Mouse (Mus musculus) midbrain, embryonic 11.5 days (tissue): ENCODE results near the gene Tmem110. TPM values are rescaled to one million over a fixed set of nuclear protein-coding genes. Genes with fewer than 3 reads are reported as not detected.

Experiments used
- ATAC-seq: fragments of 200-750 bp; cut with Nextera tagmentation; 2 replicates; pipeline ENCODE4 v1.8.0; 2017; ENCODE audit warnings: moderate TSS enrichment, moderate library complexity; ENCODE audit not compliant: low FRiP score
- DNase-seq: peaks from one replicate; pipeline ENCODE4 v3.0.0; 2015; ENCODE audit warnings: low spot score; ENCODE audit errors: missing footprints
- H3K27ac ChIP-seq: fragments of 300-500 bp; sonication (generic); 2 replicates; pipeline ENCODE4 v1.5.1; 2014; ENCODE audit warnings: low read depth, low read length
- H3K27me3 ChIP-seq: fragments of 300-500 bp; sonication (generic); 2 replicates; pipeline ENCODE4 v1.6.1; 2014; ENCODE audit warnings: mild to moderate bottlenecking, low read length, moderate library complexity, mixed read lengths; ENCODE audit not compliant: control insufficient read depth, insufficient read depth
- H3K36me3 ChIP-seq: fragments of 300-500 bp; sonication (generic); 2 replicates; pipeline ENCODE4 v1.6.1; 2014; ENCODE audit warnings: mild to moderate bottlenecking, low read length, moderate library complexity, mixed read lengths; ENCODE audit not compliant: control insufficient read depth, insufficient read depth
- H3K4me1 ChIP-seq: fragments of 300-500 bp; sonication (generic); 2 replicates; pipeline ENCODE4 v1.6.1; 2014; ENCODE audit warnings: low read length; ENCODE audit not compliant: control insufficient read depth, insufficient read depth
- H3K4me2 ChIP-seq: fragments of 300-500 bp; sonication (generic); 2 replicates; pipeline ENCODE4 v1.6.1; 2014; ENCODE audit warnings: mild to moderate bottlenecking, moderate library complexity
- H3K4me3 ChIP-seq: fragments of 300-500 bp; sonication (generic); 2 replicates; pipeline ENCODE4 v1.5.1; 2014; ENCODE audit warnings: low read depth, low read length
- H3K9ac ChIP-seq: fragments of 300-500 bp; sonication (generic); 2 replicates; pipeline ENCODE4 v1.6.1; 2014; ENCODE audit warnings: low read length
- H3K9me3 ChIP-seq: fragments of 300-500 bp; sonication (generic); 2 replicates; pipeline ENCODE4 v1.6.1; 2016; ENCODE audit warnings: low read length; ENCODE audit not compliant: control insufficient read depth
- WGBS: fragments of 180-500 bp; shearing (Covaris S2); extraction: QIAGEN DNeasy Blood & Tissue Kit; methylation state at CpG from one replicate; pipeline ENCODE4 v1.1.7; 2014; 5-methylcytosine and 5-hydroxymethylcytosine counted together
- polyA plus RNA-seq: library from polyadenylated mRNA; unstranded; fragments of >200 nt; fragmentation: Nextera tagmentation; extraction: Ambion mirVana; gene quantifications from 2 replicates; pipeline ENCODE4 v1.2.1, GENCODE M21; 2014

The Tmem110 gene
- polyA plus RNA-seq, 1 experiment from 2014 or later: 23.3 TPM

DNA sequence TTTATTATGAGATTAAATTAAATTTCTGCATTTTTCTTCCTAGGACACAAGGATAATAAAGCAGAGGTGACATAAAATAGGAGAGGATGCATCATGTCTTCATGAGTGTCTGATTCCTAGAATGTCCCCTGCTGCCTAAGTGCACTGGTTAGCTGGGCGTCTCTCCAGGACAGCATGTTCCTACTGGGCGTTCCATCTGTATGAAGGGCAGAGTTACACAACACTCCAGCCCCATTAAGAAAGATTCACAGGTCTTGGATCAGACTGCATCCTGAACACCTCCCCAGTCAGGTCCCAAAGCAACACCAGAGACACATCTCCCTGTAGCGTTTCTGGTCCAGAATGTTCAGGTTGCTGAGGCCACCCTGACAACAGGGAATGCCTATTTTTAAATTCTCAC is 29.9 kb downstream of the Tmem110 start:
- Histone ChIP-seq H3K4me3 (no peak overlapping the region), H3K4me1 (no peaks in the 10 kb centered on the region), H3K27ac (no peak overlapping the region), H3K4me2 (no peak overlapping the region), H3K36me3 (no peaks in the 10 kb centered on the region), H3K9me3 (no peaks in the 10 kb centered on the region), H3K27me3 (no peaks in the 10 kb centered on the region), H3K9ac (no peak overlapping the region)
- no peak for ATAC-seq
- DNase-seq: no peak
- 88% methylated on average over 3 of the region's 3 CpGs for WGBS

DNA sequence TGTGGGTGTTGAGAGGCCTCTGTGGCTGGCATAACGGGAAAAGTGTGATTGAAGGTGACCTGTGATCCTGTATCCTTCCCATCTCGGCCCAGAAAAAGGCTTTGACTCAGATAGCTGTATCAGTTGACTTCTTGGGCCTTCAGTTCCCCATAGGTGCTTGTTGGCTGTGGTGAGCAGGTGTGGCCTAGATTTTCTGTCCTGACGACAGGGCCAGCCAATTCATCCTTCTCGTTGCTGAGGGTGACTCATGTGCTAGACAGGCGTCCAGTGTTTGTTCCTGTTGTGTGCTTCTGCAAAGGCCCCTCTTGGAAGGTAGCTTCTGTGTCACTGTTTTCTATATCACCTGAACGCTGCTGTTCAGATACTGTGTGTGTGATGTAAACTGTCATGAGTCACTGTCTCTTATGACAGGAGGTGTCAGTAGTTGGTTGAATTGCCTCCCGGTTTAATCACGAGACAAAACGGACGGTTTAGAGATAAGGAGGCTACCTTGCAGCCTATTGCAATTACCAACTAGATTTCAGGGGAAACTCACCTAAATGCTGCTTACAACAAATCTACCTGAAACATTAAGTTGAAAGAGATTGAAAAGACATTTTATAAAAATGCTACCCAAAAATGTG is 31.6 kb downstream of the Tmem110 start:
- 90% methylated on average over 10 of the region's 10 CpGs for WGBS
- DNase-seq (no peak), ATAC-seq (no peak)
- H3K27ac ChIP-seq: no peak overlapping the region
- no peak overlapping the region for H3K9ac ChIP-seq
- H3K4me3 ChIP-seq: no peak overlapping the region
- no peak overlapping the region for H3K4me2 ChIP-seq
- no peaks in the 10 kb centered on the region for H3K9me3 ChIP-seq
- no peaks in the 10 kb centered on the region for H3K36me3 ChIP-seq
- H3K4me1 ChIP-seq: no peaks in the 10 kb centered on the region
- H3K27me3 ChIP-seq: no peaks in the 10 kb centered on the region

DNA sequence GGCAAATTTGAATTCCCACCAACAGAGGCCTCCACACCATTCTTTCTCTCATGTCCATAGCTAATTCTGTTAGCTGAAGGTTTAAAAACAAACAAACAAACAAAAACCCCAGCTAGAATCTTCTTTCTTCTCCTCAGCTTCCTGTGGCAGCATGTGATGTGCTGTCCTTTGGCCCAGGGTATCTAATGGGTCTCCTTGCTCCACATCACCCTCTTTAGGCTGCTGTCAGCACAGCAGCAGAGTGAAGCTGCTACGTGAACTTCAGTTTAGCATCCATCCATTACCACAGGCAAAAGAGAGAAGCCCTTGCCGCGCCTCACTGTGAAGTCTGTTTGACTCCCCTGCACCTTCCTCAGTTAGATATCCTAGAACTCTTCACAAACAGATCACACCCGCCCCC is 32.6 kb downstream of the Tmem110 start:
- DNase-seq: no peak
- no peaks in the 10 kb centered on the region for H3K4me1 ChIP-seq

DNA sequence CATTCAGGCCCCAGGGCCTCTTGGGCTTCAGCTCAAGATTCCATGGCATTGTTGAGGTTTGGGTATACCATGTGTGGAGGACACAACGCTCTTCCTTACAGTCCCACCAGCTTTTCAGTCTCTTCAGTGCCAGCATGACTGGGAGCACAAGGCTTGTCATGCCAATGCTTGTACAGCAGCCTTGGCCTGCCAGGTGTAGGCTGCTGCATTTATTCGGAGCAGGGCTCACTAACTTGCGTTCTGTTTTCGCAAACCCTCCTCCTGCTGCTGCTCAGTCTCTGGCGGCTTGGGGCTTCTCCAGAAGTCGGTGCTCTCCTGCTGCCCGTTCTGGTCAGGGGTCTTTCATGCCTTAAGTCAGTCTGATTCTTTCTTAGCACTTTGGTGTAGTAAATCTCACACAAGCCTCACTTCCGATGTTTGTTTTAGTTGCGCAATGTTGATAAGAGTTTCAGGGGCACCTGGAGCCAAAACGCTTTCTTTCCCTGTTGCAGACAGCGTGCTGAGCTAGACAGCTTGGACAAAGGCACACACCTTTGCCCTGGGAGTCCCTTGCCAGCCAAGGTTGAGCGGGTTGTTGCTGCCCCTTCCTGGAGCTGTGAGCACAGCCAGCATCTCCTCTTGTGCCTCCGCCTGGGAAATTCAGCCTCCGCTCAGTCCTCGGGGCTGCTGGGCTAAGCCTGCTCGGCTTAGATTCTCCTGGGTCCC is 36.2 kb downstream of the Tmem110 start:
- H3K36me3 ChIP-seq: no peaks in the 10 kb centered on the region
- H3K27ac ChIP-seq: no peak overlapping the region
- no peaks in the 10 kb centered on the region for H3K4me1 ChIP-seq
- ATAC-seq: no peak
- H3K4me2 ChIP-seq: no peak overlapping the region
- no peaks in the 10 kb centered on the region for H3K27me3 ChIP-seq
- DNase-seq: no peak
- no peaks in the 10 kb centered on the region for H3K9me3 ChIP-seq
- WGBS: 79% methylated on average over 16 of the region's 16 CpGs
- no peak overlapping the region for H3K9ac ChIP-seq
- no peak overlapping the region for H3K4me3 ChIP-seq

More for the DNA sequence above, 32.6 kb downstream of the Tmem110 start:
- Histone ChIP-seq H3K4me2 (no peak overlapping the region), H3K27ac (no peak overlapping the region), H3K9me3 (no peaks in the 10 kb centered on the region), H3K27me3 (no peaks in the 10 kb centered on the region), H3K9ac (no peak overlapping the region), H3K36me3 (no peaks in the 10 kb centered on the region), H3K4me3 (no peak overlapping the region)
- WGBS: 81% methylated on average over 4 of the region's 4 CpGs
- ATAC-seq: no peak

DNA sequence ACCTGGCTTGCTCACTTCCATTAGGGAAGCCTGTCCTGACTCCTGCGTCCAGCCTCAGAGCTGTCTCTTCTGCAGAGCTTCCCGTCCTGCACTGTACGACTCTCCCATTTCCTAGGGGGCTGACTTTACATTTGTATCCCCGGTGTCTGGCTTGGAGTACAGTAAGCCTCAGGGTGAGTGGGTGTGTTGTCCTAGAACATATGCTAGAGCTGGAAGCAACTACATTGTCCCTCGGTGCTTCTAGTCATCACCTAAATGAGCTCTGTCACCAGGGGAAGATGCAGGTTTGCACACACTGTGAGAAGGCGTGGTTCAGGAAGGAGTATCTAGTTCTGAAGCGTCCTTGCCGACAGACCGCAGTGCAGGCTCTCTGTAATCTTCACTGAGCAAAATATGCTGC is 37.0 kb downstream of the Tmem110 start:
- no peak for ATAC-seq
- Histone ChIP-seq H3K4me2 (no peak overlapping the region), H3K36me3 (no peaks in the 10 kb centered on the region), H3K27me3 (no peaks in the 10 kb centered on the region), H3K9me3 (no peaks in the 10 kb centered on the region), H3K4me1 (no peaks in the 10 kb centered on the region), H3K9ac (no peak overlapping the region), H3K27ac (no peak overlapping the region), H3K4me3 (no peak overlapping the region)
- 90% methylated on average over 9 of the region's 9 CpGs for WGBS
- DNase-seq: no peak

DNA sequence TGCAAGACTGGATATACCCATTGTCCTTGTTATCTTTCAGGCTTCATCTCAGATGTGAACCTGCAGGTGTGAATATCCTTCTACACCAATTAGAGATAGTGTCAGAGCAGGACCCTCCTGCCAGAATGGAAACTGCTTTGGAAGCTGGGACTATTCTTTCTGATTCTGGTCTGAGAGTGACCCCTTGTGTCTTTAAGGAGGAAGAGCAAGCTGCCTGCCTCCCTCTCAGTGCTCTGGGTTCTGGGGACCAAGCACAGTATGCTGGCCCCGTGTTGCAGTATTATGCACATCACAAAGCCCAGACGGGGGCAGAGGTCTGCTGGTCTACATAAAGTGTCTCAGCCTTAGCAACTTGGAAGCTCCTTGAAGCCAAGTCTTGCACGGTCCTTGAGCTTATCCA is 39.9 kb downstream of the Tmem110 start:
- ATAC-seq: no peak
- no peaks in the 10 kb centered on the region for H3K9me3 ChIP-seq
- H3K27me3 ChIP-seq: no peaks in the 10 kb centered on the region
- no peak for DNase-seq
- WGBS: 58% methylated on average over 3 of the region's 3 CpGs
- H3K4me2 ChIP-seq: no peak overlapping the region
- no peak overlapping the region for H3K4me3 ChIP-seq
- H3K9ac ChIP-seq: no peak overlapping the region
- no peaks in the 10 kb centered on the region for H3K4me1 ChIP-seq
- no peak overlapping the region for H3K27ac ChIP-seq
- H3K36me3 ChIP-seq: no peaks in the 10 kb centered on the region

DNA sequence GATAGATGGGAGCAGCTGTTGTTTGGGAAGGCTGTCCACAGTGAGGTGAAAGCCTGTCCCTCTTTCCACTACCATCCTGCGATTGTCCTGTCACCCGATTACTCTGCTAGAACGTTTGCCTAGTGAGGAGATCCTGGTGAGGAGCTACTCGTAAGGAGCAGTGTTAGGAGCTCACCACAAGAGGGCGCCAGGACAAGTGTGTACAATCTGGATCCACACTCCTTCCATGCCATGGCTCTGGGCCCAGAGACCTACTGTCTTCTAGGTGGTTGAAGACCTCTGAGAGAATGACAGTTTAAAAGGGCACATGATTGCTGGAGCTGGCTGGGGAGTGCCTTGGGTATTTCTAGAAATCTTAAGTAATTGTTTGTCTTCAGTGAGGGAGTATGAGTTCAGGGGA is 41.7 kb downstream of the Tmem110 start:
- ATAC-seq (no peak), DNase-seq (peak; percentile 93)
- Histone ChIP-seq H3K27ac (no peak overlapping the region), H3K4me1 (no peaks in the 10 kb centered on the region), H3K4me2 (no peak overlapping the region), H3K9me3 (no peaks in the 10 kb centered on the region), H3K27me3 (no peaks in the 10 kb centered on the region), H3K9ac (no peak overlapping the region), H3K4me3 (no peak overlapping the region), H3K36me3 (no peaks in the 10 kb centered on the region)
- 32% methylated on average over 5 of the region's 5 CpGs for WGBS

DNA sequence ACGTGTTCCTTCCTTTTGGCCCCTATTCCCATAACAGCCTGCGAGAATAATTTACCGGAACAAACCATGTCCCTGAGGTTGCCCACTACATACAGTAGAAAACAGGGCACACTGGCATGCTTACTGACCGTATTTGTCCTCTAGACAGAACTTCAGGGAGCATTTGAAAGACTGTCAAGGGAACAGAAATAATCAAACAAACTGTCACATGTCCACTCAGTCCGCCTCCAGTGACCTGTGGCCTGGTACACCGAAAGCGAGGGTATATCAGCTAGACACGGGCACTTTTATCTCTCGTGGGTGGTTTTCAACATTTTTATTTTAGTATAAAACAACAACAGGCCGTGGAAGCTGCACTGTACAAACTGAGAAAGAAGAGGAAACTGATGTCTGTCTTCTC is 43.4 kb downstream of the Tmem110 start:
- Histone ChIP-seq H3K36me3 (no peaks in the 10 kb centered on the region), H3K4me3 (no peak overlapping the region), H3K9ac (no peak overlapping the region), H3K27me3 (no peaks in the 10 kb centered on the region), H3K27ac (no peak overlapping the region), H3K4me1 (no peaks in the 10 kb centered on the region), H3K4me2 (no peak overlapping the region), H3K9me3 (no peaks in the 10 kb centered on the region)
- 93% methylated on average over 10 of the region's 10 CpGs for WGBS
- DNase-seq (no peak), ATAC-seq (no peak)

DNA sequence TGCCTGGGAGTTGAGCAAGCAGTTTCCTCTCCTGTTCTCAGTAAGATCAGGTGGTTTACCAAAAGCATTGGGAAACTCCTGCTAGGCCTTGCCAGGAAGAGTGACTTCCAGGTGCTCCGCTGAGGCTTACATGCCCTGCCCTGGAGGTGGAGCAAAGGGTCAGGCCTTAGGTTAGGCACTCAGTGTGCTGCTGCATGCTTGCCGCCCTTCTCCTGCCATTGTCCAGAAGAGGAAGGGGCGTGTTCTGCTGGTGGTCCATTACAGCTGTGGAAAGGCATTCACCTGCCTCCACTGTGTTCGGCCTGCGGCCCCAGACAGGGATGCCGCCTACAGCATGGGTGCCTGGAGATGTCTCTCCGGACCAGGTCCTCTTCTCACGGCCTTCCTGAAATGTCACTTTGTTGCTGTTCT is 44.0 kb downstream of the Tmem110 start:
- H3K36me3 ChIP-seq: no peaks in the 10 kb centered on the region; the same call in 1 of the 2 replicates
- H3K9me3 ChIP-seq: no peaks in the 10 kb centered on the region
- no peak overlapping the region for H3K9ac ChIP-seq
- H3K27me3 ChIP-seq: no peaks in the 10 kb centered on the region
- ATAC-seq (no peak), DNase-seq (no peak)
- H3K4me2 ChIP-seq: no peak overlapping the region
- WGBS: 91% methylated on average over 8 of the region's 8 CpGs
- H3K27ac ChIP-seq: no peak overlapping the region
- H3K4me3 ChIP-seq: no peak overlapping the region
- H3K4me1 ChIP-seq: no peaks in the 10 kb centered on the region
